Mouse (Mus musculus) lung, postnatal 14 days (tissue): Measurements from ENCODE around the gene Prrc2b.
A peak's percentile ranks its signal among the peaks of the same experiment; 100 is the strongest.

Source experiments
- DNase-seq: peaks from one replicate; pipeline ENCODE4 v3.0.0; 2021

Gene Prrc2b

DNA sequence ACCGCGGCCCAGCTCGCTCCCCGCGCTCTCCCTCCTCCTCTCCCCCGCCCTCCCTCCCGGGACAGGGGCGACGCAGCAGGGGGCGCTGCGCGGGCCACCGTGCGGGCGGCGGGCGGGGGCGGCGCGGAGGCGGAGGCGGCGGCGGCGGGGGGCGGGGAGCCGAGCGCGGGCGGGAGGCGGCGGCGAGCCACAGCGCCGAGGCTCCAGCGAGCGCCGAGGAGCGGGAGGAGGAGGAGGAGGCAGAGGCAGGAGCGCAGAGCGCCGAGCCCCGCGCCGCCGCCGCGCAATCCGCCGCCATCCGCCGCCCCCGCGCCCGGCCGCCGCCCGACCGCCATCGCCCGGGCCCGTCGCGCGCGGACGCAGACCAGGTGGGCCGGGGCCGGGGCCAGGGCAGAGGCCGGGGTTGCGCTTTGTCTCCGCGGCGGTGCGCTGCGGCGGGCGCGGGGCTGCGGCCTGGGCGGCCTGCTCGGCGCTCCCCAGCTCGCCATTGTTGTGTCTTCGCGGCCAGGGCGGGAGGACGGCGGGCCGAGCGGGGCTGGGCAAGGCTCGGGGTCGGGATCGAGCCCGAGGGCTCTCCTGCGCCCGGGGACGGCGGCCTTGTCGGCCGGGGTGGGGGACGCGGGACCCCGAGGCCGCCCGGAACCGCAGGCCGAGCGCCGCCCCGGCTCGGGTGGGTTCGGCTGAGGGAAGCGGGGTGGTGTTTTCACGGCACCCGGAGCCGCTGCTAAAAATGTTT lies at the start of gene Prrc2b:
Prrc2b (plus strand) TSS at position 159 of the 736 bp plus-strand sequence.
- peak; percentile 81 for DNase-seq

- DNase-seq, result no peak
These were observed 47.9 kb upstream of the Prrc2b start for GRCm38 (mm10) chr2:32102944-32103343.

GRCm38 (mm10) chr2:32103557-32103956 lies 47.3 kb upstream of the Prrc2b start:
- no peak for DNase-seq

DNA sequence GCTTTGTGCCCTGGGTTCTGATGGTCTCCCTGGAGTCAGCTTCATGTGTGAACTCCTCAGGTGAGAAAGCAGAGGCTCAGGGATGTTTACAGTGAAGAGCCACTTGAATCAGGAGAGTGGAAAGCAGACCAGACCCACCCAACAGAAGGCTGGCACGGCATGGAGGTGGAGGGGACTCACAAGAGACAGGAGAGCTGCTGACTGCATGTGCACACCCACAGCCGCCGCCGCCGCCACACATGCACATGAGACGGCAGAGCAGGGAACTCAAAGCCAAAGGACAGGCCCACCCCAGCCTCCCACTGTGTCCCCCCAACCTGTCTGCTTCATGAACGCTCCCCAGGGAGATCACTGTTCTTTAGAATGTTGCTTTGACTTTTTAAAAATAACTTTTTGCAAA lies 46.8 kb upstream of the Prrc2b start:
- DNase-seq, result no peak

DNA sequence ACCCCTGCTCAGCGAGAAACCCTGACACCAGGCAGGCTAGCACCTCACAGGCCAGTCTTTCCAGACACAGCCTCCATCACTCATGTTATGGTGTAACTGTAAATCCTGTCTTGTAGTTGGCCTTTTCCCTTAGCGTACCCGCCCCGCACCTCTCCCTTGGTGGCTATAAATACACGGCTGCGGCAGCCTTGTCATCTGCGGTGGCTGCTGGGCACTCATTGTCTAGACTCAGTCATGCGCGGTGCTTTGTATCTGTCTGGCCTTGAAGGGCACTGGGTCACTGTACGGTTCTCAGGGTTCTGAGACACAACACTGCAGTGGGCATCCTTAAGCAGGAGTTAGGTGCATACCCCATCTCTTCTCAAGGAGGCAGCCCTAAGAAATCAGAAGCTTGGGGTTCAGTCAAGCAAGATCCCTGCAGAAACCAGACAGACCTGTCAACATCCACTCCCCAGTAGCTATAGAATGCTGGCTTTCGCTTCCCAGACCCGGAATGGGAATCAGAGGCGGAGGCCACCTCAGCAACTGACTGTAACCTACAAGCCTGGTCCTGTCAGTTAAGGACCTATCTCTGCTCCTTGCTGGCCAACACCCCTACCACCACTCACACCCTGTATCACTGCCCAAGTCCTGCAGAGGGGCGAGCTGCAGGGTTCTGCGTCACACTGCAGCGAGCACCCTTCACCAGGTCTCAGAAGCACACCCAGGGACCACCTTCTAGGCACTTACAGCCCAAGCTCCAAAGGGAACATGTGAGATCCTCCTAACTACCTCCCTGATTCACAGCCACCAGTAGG lies 45.6 kb upstream of the Prrc2b start:
- no peak for DNase-seq

GRCm38 (mm10) chr2:32105930-32106329 lies 45.0 kb upstream of the Prrc2b start:
- no peak for DNase-seq

DNA sequence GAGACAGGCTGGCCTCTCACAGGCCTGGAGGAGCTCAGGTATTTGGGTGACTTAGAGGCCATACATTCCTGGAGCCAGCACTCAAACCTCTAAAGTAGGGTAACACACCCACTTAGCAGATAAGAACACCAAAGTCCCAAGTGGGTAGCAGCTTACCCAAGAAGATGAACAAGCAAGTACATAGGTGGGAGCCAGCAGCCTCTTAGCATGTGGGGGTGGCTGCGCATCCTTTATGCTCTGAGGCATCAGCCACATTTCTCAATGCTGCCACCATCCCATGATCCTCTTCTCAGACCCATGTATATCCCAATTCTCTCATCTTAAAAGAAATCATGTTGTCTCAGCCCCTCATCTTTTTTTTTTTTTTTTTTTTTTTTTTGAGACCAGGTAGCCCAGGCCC lies 39.6 kb upstream of the Prrc2b start:
- no peak for DNase-seq

DNA sequence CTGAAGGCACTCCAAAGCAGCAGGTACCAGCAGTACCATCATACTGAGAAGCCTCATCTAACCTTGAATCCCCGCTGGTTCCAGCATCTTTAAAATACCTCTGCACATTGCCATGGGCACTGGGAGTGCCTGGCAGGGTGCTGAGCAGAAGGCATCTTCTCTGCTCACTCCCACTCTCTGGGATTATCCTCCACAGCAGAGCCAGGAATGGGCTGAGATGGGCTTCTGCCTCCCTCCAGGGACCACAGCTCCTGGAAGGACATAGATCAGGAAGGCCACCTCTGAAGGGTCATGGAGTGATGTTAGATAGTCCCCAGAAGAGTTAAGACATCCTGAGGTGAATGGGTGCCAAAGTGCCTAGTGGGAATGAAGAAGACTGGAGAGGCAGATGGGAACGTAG lies 38.3 kb upstream of the Prrc2b start:
- no peak for DNase-seq

DNA sequence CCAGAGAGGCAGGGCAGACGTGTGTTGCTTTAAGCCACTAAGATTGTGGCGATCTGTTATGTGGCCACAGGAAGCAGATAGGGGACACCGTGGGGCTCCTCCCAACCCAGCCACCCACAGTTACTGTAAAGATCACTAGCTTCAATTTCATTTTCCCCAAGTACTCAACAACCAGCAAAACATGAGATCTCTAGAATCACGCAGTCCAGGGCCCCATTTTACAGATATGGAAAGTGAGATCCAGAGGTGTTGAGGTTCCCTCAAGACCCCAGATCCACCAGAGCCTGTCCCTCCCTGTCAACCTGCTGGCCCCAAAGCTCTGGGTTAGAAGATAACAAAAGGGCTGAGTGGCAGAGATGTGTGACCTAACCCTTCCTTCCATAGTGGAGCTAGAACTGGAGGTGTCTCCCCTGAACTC lies 35.0 kb upstream of the Prrc2b start:
- DNase-seq, result no peak

GRCm38 (mm10) chr2:32119802-32120750 lies 30.8 kb upstream of the Prrc2b start:
- no peak for DNase-seq

DNA sequence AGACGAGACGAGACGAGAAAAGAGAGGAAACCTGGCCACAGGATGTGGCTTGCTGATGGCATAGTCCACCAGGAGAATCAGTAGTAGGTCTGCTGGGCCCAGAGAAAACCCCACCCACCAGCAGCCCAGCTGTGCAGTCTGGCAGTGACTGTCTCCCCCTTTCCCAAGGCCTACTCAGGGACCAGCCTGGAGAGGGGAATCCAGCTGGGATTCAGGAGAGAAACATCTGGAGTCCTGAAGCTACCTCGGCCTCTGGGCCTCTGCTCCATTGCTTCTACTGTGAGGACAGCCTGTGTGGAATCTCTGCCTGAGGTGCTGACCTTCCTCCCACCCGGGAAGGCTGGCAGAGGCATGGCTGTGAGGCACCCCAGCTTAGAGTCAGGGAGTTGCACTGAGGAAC lies 29.7 kb upstream of the Prrc2b start:
- no peak for DNase-seq

GRCm38 (mm10) chr2:32121785-32122184 lies 29.1 kb upstream of the Prrc2b start:
- no peak for DNase-seq

DNA sequence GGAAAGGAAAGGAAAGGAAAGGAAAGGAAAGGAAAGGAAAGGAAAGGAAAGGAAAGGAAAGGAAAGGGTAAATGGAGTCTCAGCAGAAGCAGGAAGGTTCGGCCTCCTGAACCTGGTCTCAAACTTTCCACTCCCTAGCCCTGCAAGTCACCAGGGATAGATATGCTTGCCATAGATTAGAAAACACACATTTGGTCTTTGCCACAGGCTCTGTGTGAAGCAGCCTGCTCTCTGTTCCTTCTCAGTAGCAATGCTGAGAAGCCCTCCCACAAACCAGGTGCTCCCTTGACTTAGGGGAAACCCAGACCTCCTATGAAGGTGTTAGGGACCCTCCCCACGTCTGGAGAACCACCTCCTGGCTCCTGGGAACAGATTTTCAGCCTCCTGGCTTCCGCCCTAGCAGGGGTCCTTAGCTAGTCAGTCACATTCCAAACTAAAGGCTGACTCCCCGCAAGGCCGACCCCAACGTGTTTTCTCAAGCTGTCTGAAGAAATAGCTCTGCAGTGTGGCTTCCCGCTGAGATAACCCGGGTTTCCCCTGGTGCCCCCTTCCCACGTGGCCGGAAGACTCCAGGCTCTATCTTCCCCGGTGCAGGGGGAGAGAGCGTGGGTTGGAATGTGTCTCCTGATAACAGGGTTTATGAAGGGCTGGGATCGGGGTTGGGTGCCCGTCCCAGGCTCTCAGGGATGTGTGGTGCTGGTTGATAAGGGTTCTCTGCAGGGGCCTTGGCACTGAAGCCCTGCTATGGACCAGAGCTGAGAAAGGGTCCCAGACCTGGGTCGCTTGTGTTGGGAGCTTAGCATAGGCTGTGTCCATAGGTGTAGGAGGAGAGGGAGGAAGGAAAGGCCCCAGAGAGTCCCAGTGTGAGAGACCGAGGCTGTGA lies 23.0 kb upstream of the Prrc2b start:
- no peak for DNase-seq

DNA sequence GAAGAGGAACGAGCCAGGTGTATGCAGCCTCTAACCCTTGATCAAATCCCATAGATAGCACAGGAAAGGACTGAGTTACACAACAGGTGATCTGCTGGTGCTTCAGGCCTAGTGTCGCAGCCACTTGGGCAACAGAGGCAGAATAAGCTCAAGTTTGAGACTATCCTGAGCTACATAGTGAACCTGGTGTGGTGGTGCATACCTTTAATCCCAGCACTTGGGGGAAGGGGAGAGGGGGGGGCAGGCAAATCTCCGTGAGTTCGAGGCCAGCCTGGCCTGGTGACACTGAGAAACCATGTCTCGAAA lies 22.4 kb upstream of the Prrc2b start:
- no peak for DNase-seq

GRCm38 (mm10) chr2:32129383-32130074 lies 21.4 kb upstream of the Prrc2b start:
- no peak for DNase-seq

- DNase-seq, result peak; percentile 66
These were observed 20.4 kb upstream of the Prrc2b start for GRCm38 (mm10) chr2:32130435-32130834.

DNA sequence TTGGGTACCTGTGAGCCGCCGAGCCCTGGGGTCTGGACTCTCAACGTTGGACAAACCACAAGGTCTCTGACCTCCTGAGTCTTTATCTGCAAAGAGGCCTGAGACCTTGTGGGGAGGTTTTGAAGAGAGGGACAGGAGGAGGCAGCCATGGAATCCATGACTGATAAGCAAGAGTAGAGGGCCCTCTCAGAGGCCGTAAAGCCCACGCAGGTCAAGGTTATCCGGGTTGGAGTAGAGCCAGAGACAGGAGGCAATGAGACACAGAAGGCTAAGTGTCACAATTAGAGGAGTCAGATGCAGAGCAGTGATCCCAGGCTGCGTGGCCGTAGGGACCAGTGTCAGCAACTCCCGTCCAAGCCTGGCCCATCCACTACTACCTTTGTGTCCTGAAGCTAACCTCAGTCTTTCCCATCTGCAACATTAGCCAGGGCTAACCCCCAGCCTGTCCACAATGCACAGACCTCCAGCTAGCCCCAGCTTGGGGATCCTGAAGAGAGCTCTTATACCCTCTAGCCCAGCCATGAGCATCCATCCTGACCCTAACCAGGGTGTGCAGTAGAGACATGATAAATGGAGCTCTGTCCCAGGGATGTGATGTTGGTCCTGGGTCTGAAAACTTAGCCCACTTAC lies 19.6 kb upstream of the Prrc2b start:
- DNase-seq, result no peak

DNA sequence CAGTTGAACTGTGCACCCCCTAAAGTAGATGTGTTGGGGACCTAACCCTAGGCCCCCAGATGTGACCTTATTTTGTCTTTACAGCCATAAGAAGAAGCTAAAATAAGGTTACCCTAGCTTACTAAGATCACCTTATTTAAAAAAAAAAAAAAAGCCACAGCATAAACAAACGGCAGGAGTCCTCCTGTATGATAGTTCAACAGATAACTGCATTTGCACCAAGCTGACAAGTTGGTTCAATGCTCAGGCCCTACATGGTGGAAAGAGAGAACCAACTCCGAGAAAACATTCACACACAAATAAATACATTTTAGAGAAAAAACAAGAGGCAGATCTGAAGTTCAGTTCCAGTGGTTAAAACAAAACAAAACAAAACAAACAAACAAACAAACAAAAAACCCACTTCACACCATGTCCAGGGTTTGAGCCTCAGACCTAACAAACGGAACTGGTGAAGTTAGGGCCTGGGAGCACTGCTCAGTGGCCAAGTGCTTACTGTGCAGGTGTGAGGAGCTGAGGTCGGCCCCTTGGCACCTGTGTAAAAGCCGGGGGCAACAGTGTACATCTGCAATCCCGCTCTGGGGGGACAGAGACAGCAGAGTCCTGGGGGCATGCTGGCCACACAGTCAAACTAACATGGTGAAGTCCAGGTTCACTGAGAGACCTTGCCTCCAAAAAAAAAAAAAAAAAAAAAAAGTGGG lies 18.9 kb upstream of the Prrc2b start:
- no peak for DNase-seq

- peak; percentile 64 for DNase-seq
These were observed 18.3 kb upstream of the Prrc2b start for GRCm38 (mm10) chr2:32132567-32132992.

DNA sequence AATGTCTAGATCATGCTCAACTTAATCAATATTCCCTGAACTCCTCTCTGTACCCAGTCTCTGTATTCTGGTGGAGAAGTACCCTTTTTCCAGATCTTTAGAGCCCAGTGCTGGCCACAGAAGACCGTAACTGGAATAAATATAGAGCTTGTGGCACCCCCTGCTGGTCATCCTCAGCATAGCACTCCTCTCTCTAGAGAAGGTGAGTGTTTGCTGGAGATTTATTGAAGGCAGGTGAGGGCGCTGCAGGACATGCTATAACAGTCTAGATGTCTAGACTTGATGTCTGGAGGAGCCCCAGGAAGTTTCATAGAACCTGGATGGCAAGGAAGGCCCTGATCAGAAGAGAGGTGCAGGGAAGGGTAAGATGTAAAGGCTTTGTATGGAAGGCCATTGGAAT lies 16.8 kb upstream of the Prrc2b start:
- DNase-seq, result peak; percentile 92
